Mouse (Mus musculus) embryonic facial prominence, embryonic 14.5 days (tissue): ENCODE data around the gene DXBay18. TPM values are rescaled to one million over a fixed set of nuclear protein-coding genes. Genes with fewer than 3 reads are reported as not detected.
"Not testable (repeated sequence)": the region's sequence is repeated elsewhere in the genome, so short reads cannot be mapped to it uniquely, and the experiment has no call there.

Experiments used
- ATAC-seq: fragments of 200-750 bp; cut with Nextera tagmentation; 2 replicates; pipeline ENCODE4 v1.8.0; 2017; ENCODE audit warnings: low read depth, moderate number of reproducible peaks, moderate TSS enrichment
- DNase-seq: peaks from one replicate; pipeline ENCODE4 v3.0.0-alpha.2; 2015; ENCODE audit warnings: low spot score
- H3K27ac ChIP-seq: fragments of 300-500 bp; sonication (generic); replicated peaks from 2 replicates; pipeline ENCODE4 v1.5.1; 2014; ENCODE audit warnings: low read depth, mild to moderate bottlenecking, low read length, moderate library complexity
- H3K27me3 ChIP-seq: fragments of 300-500 bp; sonication (generic); replicated peaks from 2 replicates; pipeline ENCODE4 v1.6.1; 2014; ENCODE audit warnings: low read length; ENCODE audit not compliant: control insufficient read depth, insufficient read depth
- H3K36me3 ChIP-seq: fragments of 300-500 bp; sonication (generic); 2 replicates; pipeline ENCODE4 v1.6.1; 2014; ENCODE audit warnings: low read length, mixed read lengths; ENCODE audit not compliant: control insufficient read depth, insufficient read depth
- H3K4me1 ChIP-seq: fragments of 300-500 bp; sonication (generic); 2 replicates; pipeline ENCODE4 v1.6.1; 2014; ENCODE audit warnings: antibody characterized with exemption, low read length; ENCODE audit not compliant: control insufficient read depth, insufficient read depth
- H3K4me2 ChIP-seq: fragments of 300-500 bp; sonication (generic); 2 replicates; pipeline ENCODE4 v1.6.1; 2014; ENCODE audit warnings: low read depth, mild to moderate bottlenecking, low read length, moderate library complexity, mixed read lengths
- H3K4me3 ChIP-seq: fragments of 300-500 bp; sonication (generic); 2 replicates; pipeline ENCODE4 v1.5.1; 2014; ENCODE audit warnings: low read depth, mild to moderate bottlenecking, low read length
- H3K9ac ChIP-seq: fragments of 300-500 bp; sonication (generic); 2 replicates; pipeline ENCODE4 v1.6.1; 2014; ENCODE audit warnings: low read depth, mild to moderate bottlenecking, low read length, moderate library complexity, mixed read lengths
- H3K9me3 ChIP-seq: fragments of 300-500 bp; sonication (generic); 2 replicates; pipeline ENCODE4 v1.6.1; 2016; ENCODE audit warnings: low read length; ENCODE audit not compliant: control insufficient read depth
- WGBS: fragments of 180-500 bp; shearing (Covaris S2); extraction: QIAGEN DNeasy Blood & Tissue Kit; methylation state at CpG from one replicate; pipeline ENCODE4 v1.1.7; 2014; 5-methylcytosine and 5-hydroxymethylcytosine counted together
- polyA plus RNA-seq: library from polyadenylated mRNA; unstranded; fragments of >200 nt; fragmentation: Nextera tagmentation; extraction: Ambion mirVana; gene quantifications from 2 replicates; pipeline ENCODE4 v1.2.1, GENCODE M21; 2014

The DXBay18 gene
- polyA plus RNA-seq, result not detected in 2 replicates

- H3K9me3 ChIP-seq, H3K36me3 ChIP-seq, H3K4me2 ChIP-seq, H3K27ac ChIP-seq, ATAC-seq, H3K4me1 ChIP-seq, H3K9ac ChIP-seq, H3K27me3 ChIP-seq, H3K4me3 ChIP-seq, DNase-seq: not testable (repeated sequence)
- WGBS, result no CpG with 5 or more reads among the region's 7 CpGs
These were observed at the start of gene DXBay18 for GRCm38 (mm10) chrX:73149350-73149749. DXBay18 (minus strand) TSS chrX:73149450.

- not testable (repeated sequence) for ATAC-seq
- WGBS, result 77% methylated on average over 8 of the region's 12 CpGs
These were observed 42.7 kb upstream of the DXBay18 start, which contains the start of gene Xlr3b for GRCm38 (mm10) chrX:73191934-73192333. Xlr3b (plus strand) TSS chrX:73192207.

GRCm38 (mm10) chrX:73176889-73177288 lies 27.6 kb upstream of the DXBay18 start, which contains the start of gene Spin2d:
Spin2d (minus strand) TSS chrX:73176989.
- not testable (repeated sequence) for H3K9me3 ChIP-seq, H3K36me3 ChIP-seq, H3K27me3 ChIP-seq, ATAC-seq, H3K4me1 ChIP-seq, DNase-seq, H3K27ac ChIP-seq, H3K4me2 ChIP-seq, H3K4me3 ChIP-seq, H3K9ac ChIP-seq
- WGBS, result 82% methylated on average over 2 of the region's 15 CpGs

More at GRCm38 (mm10) chrX:73191934-73192333, 42.7 kb upstream of the DXBay18 start, which contains the start of gene Xlr3b:
- not testable (repeated sequence) for H3K27ac ChIP-seq, H3K9ac ChIP-seq, H3K4me2 ChIP-seq, H3K9me3 ChIP-seq, DNase-seq, H3K4me1 ChIP-seq, H3K27me3 ChIP-seq, H3K36me3 ChIP-seq, H3K4me3 ChIP-seq

- not testable (repeated sequence) for DNase-seq, ATAC-seq, H3K36me3 ChIP-seq, H3K9ac ChIP-seq, H3K27ac ChIP-seq, H3K27me3 ChIP-seq, H3K4me1 ChIP-seq, H3K4me3 ChIP-seq, H3K4me2 ChIP-seq, H3K9me3 ChIP-seq
- no CpG with 5 or more reads among the region's 20 CpGs for WGBS
These were observed 754 bp downstream of the DXBay18 start, which contains the start of gene Xlr5b for GRCm38 (mm10) chrX:73148496-73148895. Xlr5b (plus strand) TSS chrX:73148796.

- not testable (repeated sequence) for H3K4me1 ChIP-seq, H3K4me3 ChIP-seq, H3K9me3 ChIP-seq, H3K27me3 ChIP-seq, H3K9ac ChIP-seq, H3K27ac ChIP-seq, DNase-seq, H3K4me2 ChIP-seq, H3K36me3 ChIP-seq
- peak; percentile 41; the same call in 1 of the 2 replicates for ATAC-seq
- no CpG with 5 or more reads among the region's 7 CpGs for WGBS
These were observed 6.0 kb downstream of the DXBay18 start for GRCm38 (mm10) chrX:73143218-73143618.

GRCm38 (mm10) chrX:73122859-73123829 lies 26.1 kb downstream of the DXBay18 start:
- not testable (repeated sequence) for H3K4me2 ChIP-seq, H3K27me3 ChIP-seq, DNase-seq, H3K9ac ChIP-seq, H3K9me3 ChIP-seq, H3K4me1 ChIP-seq, H3K36me3 ChIP-seq, H3K27ac ChIP-seq, H3K4me3 ChIP-seq
- no CpG with 5 or more reads among the region's 12 CpGs for WGBS
- peak; percentile 33; the same call in 1 of the 2 replicates for ATAC-seq

- H3K4me1 ChIP-seq, DNase-seq, H3K4me3 ChIP-seq, H3K36me3 ChIP-seq, H3K27ac ChIP-seq, H3K9me3 ChIP-seq, ATAC-seq, H3K27me3 ChIP-seq, H3K9ac ChIP-seq, H3K4me2 ChIP-seq: not testable (repeated sequence)
- WGBS, result no CpG with 5 or more reads among the region's 7 CpGs
These were observed 32.5 kb downstream of the DXBay18 start, which contains the start of gene Gm14685 for GRCm38 (mm10) chrX:73116747-73117146. Gm14685 (plus strand) TSS chrX:73117047.

- not testable (repeated sequence) for H3K27ac ChIP-seq, ATAC-seq, H3K36me3 ChIP-seq, H3K4me1 ChIP-seq, H3K9me3 ChIP-seq, H3K4me3 ChIP-seq, H3K4me2 ChIP-seq, H3K27me3 ChIP-seq, H3K9ac ChIP-seq, DNase-seq
- WGBS, result 69% methylated on average over 11 of the region's 13 CpGs
These were observed 52.2 kb downstream of the DXBay18 start, which contains the start of gene Xlr3a for GRCm38 (mm10) chrX:73096941-73097508. Xlr3a (minus strand) TSS chrX:73097095.
